Mouse (Mus musculus): Measurements from ENCODE around the gene Ciz1. TPM values are rescaled to one million over a fixed set of nuclear protein-coding genes. Genes with fewer than 3 reads are reported as not detected.
A peak's percentile ranks its signal among the peaks of the same experiment; 100 is the strongest.

Gene Ciz1
- polyA plus RNA-seq, 1 experiment from 2014 or later = 51.1 TPM

- no peak for ATAC-seq (ENCODE audit: low read depth)
- WGBS = 81% methylated on average over 4 of the region's 4 CpGs
- Histone ChIP-seq H3K36me3 (peaks cover 43% of the 10 kb centered on the region), H3K4me3 (no peak overlapping the region), H3K9ac (no peak overlapping the region), H3K27ac (replicated peaks) (no peak overlapping the region), H3K9me3 (no peaks in the 10 kb centered on the region), H3K4me1 (replicated peaks) (peaks cover 18% of the 10 kb centered on the region), H3K27me3 (no peaks in the 10 kb centered on the region; the same call in 1 of the 2 replicates), H3K4me2 (no peak overlapping the region)
Measured at GRCm38 (mm10) chr2:32342039-32342438, 10.1 kb upstream of the Ciz1 start.

DNA sequence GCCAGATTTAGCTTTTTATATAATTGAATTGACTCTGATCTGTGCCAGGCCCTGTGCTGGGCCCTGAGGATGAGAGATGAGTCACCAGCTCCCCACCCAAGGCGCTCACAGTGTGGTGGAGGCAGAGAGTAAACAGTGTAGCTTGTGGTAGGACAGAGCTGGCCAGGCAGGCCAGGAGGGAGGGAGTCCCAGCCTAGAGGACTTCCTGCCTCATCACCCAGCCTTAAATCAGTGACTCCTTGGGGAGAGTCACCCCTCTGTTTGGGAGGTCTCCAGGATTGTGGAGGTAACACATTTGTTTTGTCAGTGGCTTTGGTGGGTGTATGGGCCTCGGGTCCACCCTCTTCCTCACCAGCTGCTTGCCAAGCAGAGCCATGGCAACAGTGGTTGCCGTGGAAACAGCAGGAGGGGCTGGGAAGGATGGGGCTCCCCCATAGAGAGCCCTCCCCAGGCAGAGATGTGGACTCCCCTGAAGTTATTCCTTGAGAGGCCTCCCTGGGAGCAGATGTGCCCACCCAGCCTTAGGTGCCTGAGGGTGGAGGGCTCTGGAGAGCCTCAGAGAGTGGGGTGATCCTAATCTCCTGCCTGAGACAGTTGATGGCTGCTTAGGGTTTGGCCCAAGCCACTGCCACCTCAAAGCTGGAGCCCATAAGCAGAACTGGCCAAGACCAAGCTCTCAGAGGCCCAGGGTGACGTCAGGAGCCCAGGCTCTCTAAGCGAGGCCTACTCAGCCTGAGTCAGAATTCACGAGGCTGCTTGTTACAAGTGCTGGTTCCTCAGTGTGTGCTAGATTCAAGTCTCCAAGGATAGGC is 9.4 kb upstream of the Ciz1 start:
- ATAC-seq (ENCODE audit: low read depth) = peak; percentile 37; the same call in 1 of the 2 replicates
- H3K27ac ChIP-seq (replicated peaks) = peak overlapping the region; percentile 38; the same call in 1 of the 2 replicates
- no peak overlapping the region for H3K4me3 ChIP-seq
- WGBS = 61% methylated on average over 6 of the region's 6 CpGs
- no peaks in the 10 kb centered on the region; the same call in 1 of the 2 replicates for H3K27me3 ChIP-seq
- no peaks in the 10 kb centered on the region for H3K9me3 ChIP-seq
- H3K36me3 ChIP-seq = peaks cover 36% of the 10 kb centered on the region
- H3K4me2 ChIP-seq = no peak overlapping the region
- peak overlapping the region; percentile 27; the same call in 1 of the 2 replicates for H3K9ac ChIP-seq
- H3K4me1 ChIP-seq (replicated peaks) = peaks cover 18% of the 10 kb centered on the region

- Histone ChIP-seq H3K9me3 (no peaks in the 10 kb centered on the region), H3K36me3 (peaks cover 30% of the 10 kb centered on the region), H3K4me3 (no peak overlapping the region), H3K27me3 (no peaks in the 10 kb centered on the region), H3K4me2 (no peak overlapping the region), H3K9ac (no peak overlapping the region), H3K4me1 (replicated peaks) (peaks cover 18% of the 10 kb centered on the region), H3K27ac (replicated peaks) (0 out of 2 replicates have a peak overlapping the region, but pooled peaks have one; percentile 38)
- WGBS = 95% methylated on average over 2 of the region's 2 CpGs
- no peak for ATAC-seq (ENCODE audit: low read depth)
Measured at GRCm38 (mm10) chr2:32343351-32343671, 8.8 kb upstream of the Ciz1 start.

DNA sequence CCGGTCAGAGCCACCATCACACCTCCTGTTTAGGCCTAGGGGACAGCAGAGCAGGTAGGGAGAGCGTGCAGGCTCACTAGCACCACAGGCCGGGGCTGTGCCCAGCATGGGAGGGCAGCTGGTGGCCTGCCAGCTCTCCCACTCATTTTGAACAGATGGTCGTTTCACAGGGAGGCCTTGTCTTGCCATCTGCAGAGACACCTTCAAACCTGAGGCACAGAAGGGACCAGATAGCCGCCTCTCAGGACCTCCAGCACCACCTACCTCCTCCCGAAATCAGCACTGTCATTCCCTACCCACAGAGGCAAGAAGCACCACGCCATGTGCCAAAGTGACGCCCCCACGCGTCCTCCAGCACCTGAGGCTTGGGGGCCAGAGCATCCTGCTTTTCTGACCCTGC is 8.1 kb upstream of the Ciz1 start:
- H3K36me3 ChIP-seq = peaks cover 26% of the 10 kb centered on the region
- ATAC-seq (ENCODE audit: low read depth) = no peak
- H3K4me2 ChIP-seq = no peak overlapping the region
- no peaks in the 10 kb centered on the region for H3K27me3 ChIP-seq
- H3K4me3 ChIP-seq = no peak overlapping the region
- 0 out of 2 replicates have a peak overlapping the region, but pooled peaks have one; percentile 22 for H3K9ac ChIP-seq
- 76% methylated on average over 10 of the region's 10 CpGs for WGBS
- no peak overlapping the region for H3K27ac ChIP-seq (replicated peaks)
- no peaks in the 10 kb centered on the region for H3K9me3 ChIP-seq
- peaks cover 18% of the 10 kb centered on the region for H3K4me1 ChIP-seq (replicated peaks)

DNA sequence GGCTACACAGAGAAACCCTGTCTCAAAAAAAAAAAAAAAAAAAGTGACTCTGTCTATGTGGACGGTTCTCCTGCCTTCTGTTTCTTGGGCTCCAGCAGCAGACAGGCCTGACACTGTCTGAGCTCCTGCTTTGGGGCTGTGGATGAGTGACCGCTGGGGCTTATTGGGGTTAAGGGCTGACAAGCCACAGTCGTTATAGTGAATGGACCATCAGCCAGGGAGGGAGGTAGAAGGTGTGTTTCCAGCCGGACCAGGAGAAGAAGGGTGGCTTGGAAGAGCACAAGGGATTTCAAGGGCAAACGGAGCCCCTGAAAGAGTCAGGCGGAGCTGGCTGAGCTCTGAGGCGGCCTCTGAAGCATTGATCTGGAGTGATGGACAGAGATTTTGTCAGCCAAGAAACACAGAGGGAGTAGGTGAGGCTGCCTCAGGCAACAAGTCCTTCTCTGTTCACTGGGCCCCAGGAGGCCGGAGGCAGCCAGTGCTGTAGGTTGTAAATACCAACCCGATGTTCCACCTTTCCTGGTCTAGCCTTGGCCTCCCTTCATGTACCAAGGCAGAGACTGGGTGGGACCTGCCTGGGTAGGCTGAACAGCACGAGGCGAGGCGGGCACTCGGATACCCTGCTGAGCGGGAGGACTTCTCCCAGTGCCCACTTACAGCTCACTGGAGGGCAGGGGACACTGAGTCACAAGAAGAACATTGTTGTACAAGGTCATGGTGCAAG is 7.4 kb upstream of the Ciz1 start:
- 68% methylated on average over 14 of the region's 14 CpGs for WGBS
- peaks cover 22% of the 10 kb centered on the region for H3K4me1 ChIP-seq (replicated peaks)

GRCm38 (mm10) chr2:32347019-32347418 is 5.1 kb upstream of the Ciz1 start:
- H3K27me3 ChIP-seq = no peaks in the 10 kb centered on the region
- no peak overlapping the region for H3K4me2 ChIP-seq
- H3K4me3 ChIP-seq = no peak overlapping the region
- H3K9me3 ChIP-seq = no peaks in the 10 kb centered on the region
- peaks cover 17% of the 10 kb centered on the region; the same call in 1 of the 2 replicates for H3K36me3 ChIP-seq
- peaks cover 44% of the 10 kb centered on the region for H3K4me1 ChIP-seq (replicated peaks)
- H3K27ac ChIP-seq (replicated peaks) = no peak overlapping the region
- WGBS = 79% methylated on average over 6 of the region's 6 CpGs
- no peak for ATAC-seq (ENCODE audit: low read depth)
- no peak overlapping the region for H3K9ac ChIP-seq

More for the DNA sequence above, 7.4 kb upstream of the Ciz1 start:
- Histone ChIP-seq H3K9ac (no peak overlapping the region), H3K9me3 (no peaks in the 10 kb centered on the region), H3K4me3 (no peak overlapping the region), H3K4me2 (no peak overlapping the region), H3K27ac (replicated peaks) (no peak overlapping the region), H3K36me3 (peaks cover 19% of the 10 kb centered on the region), H3K27me3 (no peaks in the 10 kb centered on the region)
- ATAC-seq (ENCODE audit: low read depth) = no peak

GRCm38 (mm10) chr2:32348311-32348710 is 3.8 kb upstream of the Ciz1 start:
- no peaks in the 10 kb centered on the region for H3K9me3 ChIP-seq
- H3K4me2 ChIP-seq = no peak overlapping the region
- peaks cover 40% of the 10 kb centered on the region for H3K4me1 ChIP-seq (replicated peaks)
- H3K4me3 ChIP-seq = no peak overlapping the region
- WGBS = 77% methylated on average over 11 of the region's 11 CpGs
- H3K27ac ChIP-seq (replicated peaks) = no peak overlapping the region
- no peaks in the 10 kb centered on the region for H3K27me3 ChIP-seq
- no peak for ATAC-seq (ENCODE audit: low read depth)
- peaks cover 17% of the 10 kb centered on the region; the same call in 1 of the 2 replicates for H3K36me3 ChIP-seq
- H3K9ac ChIP-seq = no peak overlapping the region

GRCm38 (mm10) chr2:32349625-32350255 is 2.4 kb upstream of the Ciz1 start:
- Histone ChIP-seq H3K27me3 (no peaks in the 10 kb centered on the region), H3K9me3 (no peaks in the 10 kb centered on the region), H3K36me3 (peaks cover 16% of the 10 kb centered on the region; the same call in 1 of the 2 replicates), H3K4me3 (no peak overlapping the region), H3K9ac (peak overlapping the region; percentile 89; the same call in 1 of the 2 replicates), H3K4me2 (0 out of 2 replicates have a peak overlapping the region, but pooled peaks have one; percentile 5), H3K27ac (replicated peaks) (no peak overlapping the region), H3K4me1 (replicated peaks) (peaks cover 38% of the 10 kb centered on the region)
- no peak for ATAC-seq (ENCODE audit: low read depth)
- WGBS = 64% methylated on average over 8 of the region's 8 CpGs

DNA sequence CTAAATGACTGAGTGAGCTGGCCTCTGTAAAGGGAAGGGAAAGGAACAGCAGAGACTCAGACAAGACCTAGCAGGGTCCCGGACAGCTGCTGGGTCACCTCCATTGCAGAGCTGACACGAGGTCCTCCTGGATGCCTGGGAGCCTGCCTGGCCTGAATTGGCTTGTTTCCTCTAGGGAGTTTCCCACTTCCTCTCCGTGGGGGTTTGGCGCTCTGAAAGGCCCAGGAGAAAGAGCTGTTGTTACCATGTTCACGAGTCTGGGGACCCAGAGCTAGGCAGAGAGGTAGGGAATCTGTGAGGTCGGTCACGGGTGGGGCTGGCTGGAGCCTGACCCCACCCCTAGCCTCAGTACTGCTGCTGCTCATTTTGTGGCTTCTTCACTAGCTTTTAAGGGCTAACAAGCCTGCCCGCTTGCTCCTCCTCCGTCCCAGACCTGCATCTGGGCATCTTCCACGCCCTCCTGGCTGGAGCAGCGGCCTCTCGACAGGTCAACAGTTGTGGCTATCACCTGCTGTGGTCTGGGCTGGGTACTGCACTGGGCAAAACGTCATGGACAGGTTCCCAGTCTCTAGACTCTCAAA is 1.6 kb upstream of the Ciz1 start:
- Histone ChIP-seq H3K4me2 (peak overlapping the region; percentile 73), H3K27ac (replicated peaks) (no peak overlapping the region), H3K36me3 (peaks cover 12% of the 10 kb centered on the region; the same call in 1 of the 2 replicates), H3K27me3 (no peaks in the 10 kb centered on the region), H3K4me3 (no peak overlapping the region), H3K9me3 (no peaks in the 10 kb centered on the region), H3K4me1 (replicated peaks) (peaks cover 34% of the 10 kb centered on the region), H3K9ac (peak overlapping the region; percentile 89)
- ATAC-seq (ENCODE audit: low read depth) = no peak
- WGBS = 52% methylated on average over 13 of the region's 13 CpGs

GRCm38 (mm10) chr2:32351471-32351961 is 611 bp upstream of the Ciz1 start:
- 48% methylated on average over 9 of the region's 9 CpGs for WGBS
- Histone ChIP-seq H3K27me3 (no peaks in the 10 kb centered on the region), H3K9me3 (no peaks in the 10 kb centered on the region), H3K27ac (replicated peaks) (peak overlapping the region; percentile 96), H3K4me2 (peak overlapping the region; percentile 73), H3K4me3 (peak overlapping the region; percentile 74), H3K4me1 (replicated peaks) (peaks cover 34% of the 10 kb centered on the region), H3K9ac (peak overlapping the region; percentile 89), H3K36me3 (peaks cover 9% of the 10 kb centered on the region; the same call in 1 of the 2 replicates)
- peak; percentile 15; the same call in 1 of the 2 replicates for ATAC-seq (ENCODE audit: low read depth)

- peak within 1 kb of the TSS; percentile 89 for H3K9ac ChIP-seq
- ATAC-seq (ENCODE audit: low read depth) = peak; percentile 38
- H3K9me3 ChIP-seq = no peaks in the 10 kb centered on the region
- H3K36me3 ChIP-seq = peaks cover 4% of the 10 kb centered on the region; the same call in 1 of the 2 replicates
- 0 out of 2 replicates have a peak, but pooled peaks cover 2% of the 10 kb centered on the region for H3K27me3 ChIP-seq
- WGBS = under 1% methylated on average over 63 of the region's 63 CpGs
- peaks cover 34% of the 10 kb centered on the region for H3K4me1 ChIP-seq (replicated peaks)
- peak within 1 kb of the TSS; percentile 96 for H3K27ac ChIP-seq (replicated peaks)
- peak within 1 kb of the TSS; percentile 74 for H3K4me3 ChIP-seq
- peak within 1 kb of the TSS; percentile 73 for H3K4me2 ChIP-seq
Measured at GRCm38 (mm10) chr2:32353007-32353542, 948 bp downstream of the Ciz1 start, which contains the start of gene Dnm1. Dnm1 (minus strand) TSS chr2:32353338.
